Mouse (Mus musculus): ENCODE data around the gene Ap2m1. TPM values are rescaled to one million over a fixed set of nuclear protein-coding genes. Genes with fewer than 3 reads are reported as not detected.
A peak's percentile ranks its signal among the peaks of the same experiment; 100 is the strongest.
"Not testable (repeated sequence)": the region's sequence is repeated elsewhere in the genome, so short reads cannot be mapped to it uniquely, and the experiment has no call there.

The Ap2m1 gene
- polyA plus RNA-seq (2017; shearing (Covaris generic)), result 100 to 1,000 TPM; 452 to 618 TPM

DNA sequence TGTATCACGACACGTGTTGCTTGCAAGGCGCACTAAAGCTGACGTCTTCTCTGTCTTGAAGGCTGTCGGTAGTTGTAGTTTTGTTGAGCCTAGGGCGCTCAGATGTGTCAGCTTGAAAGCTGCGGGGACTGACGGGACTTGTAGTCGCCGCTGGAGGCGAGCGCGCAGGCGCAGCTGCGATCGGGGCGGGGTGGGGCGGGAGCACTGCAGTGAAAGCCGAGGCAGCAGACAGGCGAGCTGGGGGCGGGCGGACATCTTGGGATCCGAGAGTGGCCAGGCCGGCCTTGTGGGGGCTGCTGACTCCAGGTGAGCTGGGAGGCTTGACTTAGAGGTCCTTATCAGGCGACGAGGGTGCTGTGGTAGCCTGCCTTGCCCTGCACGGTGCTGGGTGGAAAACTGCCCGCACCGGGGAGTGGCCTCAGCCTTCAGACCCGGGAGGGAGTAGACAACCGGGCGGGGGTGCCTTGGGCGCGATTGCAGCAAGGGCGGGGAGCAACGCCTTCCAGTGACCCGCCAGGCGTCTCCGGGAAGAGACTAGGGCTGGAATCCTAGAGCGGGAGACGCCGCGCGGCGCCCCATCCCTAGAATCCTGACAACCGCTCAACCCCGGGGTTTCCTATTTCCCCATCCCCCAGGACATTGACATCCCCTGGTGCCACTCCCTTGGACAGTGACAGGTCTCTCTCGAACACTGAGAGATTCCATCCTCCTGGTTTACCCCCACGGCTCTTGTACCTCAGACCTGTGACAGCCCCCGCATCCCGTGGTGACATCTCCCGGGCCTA lies at the start of gene Ap2m1:
Gene Ap2m1, plus strand, starts transcription at position 183 of the 785 bp plus-strand sequence.
- ATAC-seq, result peak; percentile 99

DNA sequence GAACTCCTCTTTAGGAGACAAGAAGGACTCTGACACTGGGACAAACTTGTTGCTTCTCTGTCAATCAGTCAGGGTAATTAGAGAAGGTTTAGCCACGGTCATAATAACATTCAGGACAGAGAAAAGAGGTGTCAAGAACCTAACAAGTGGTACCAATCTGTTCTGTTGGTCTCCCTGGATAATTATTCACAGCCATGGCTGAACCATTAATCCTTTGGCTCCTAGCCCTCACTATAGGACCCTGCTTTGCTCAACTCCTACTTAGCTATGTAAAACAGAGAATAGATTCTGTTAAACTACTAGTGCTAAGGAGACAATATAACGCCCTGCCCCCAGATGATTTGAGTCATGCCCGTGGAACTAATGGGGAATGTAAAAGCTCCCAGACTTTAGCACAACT lies 49.2 kb upstream of the Ap2m1 start:
- no peak for ATAC-seq

DNA sequence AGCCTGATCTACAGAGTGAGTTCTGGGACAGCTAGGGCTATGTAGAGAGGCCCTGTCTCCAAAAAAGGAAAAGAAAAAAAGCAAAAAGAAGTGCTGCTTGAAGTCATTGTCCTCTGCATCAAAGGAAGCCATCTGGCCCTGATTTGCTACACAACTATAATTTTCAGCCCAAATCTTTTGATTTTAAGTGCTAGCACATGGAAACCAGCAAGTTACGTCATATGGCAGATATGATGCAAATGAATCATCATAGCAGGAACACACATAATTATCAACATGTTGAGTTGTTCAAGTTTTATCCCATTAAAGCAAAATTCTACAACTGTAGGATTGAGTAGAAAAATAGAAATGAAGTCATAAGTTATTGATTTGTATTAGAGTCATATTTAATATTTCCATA lies 47.1 kb upstream of the Ap2m1 start:
- ATAC-seq, result no peak

GRCm38 (mm10) chr16:20488751-20489150 lies 46.5 kb upstream of the Ap2m1 start:
- not testable (repeated sequence) for ATAC-seq

- ATAC-seq, result no peak
Observed at GRCm38 (mm10) chr16:20489233-20489632, 46.0 kb upstream of the Ap2m1 start.

GRCm38 (mm10) chr16:20490581-20490980 lies 44.7 kb upstream of the Ap2m1 start:
- ATAC-seq, result no peak

- no peak for ATAC-seq
Observed at GRCm38 (mm10) chr16:20491301-20491700, 44.0 kb upstream of the Ap2m1 start.

DNA sequence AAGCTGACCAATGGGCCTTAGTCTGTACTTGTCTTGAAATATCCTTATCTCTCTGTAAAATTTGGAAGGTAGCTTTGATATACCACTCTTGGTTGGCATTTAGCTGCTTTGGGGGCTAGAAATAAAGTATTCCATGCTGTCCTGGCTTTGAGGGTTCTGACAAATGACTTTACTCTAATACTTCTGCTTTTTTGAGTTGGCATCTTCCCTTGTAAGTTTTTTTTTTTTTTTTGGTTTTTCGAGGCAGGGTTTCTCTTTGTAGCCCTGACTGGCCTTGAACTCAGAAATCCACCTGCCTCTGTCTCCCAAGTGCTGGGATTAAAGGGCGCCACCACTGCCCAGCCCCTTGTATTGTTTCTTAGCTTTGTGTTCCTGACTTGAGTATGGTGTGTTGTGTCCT lies 41.8 kb upstream of the Ap2m1 start:
- ATAC-seq, result no peak

- ATAC-seq, result peak; percentile 76
Observed at GRCm38 (mm10) chr16:20496671-20497600, 38.3 kb upstream of the Ap2m1 start.

DNA sequence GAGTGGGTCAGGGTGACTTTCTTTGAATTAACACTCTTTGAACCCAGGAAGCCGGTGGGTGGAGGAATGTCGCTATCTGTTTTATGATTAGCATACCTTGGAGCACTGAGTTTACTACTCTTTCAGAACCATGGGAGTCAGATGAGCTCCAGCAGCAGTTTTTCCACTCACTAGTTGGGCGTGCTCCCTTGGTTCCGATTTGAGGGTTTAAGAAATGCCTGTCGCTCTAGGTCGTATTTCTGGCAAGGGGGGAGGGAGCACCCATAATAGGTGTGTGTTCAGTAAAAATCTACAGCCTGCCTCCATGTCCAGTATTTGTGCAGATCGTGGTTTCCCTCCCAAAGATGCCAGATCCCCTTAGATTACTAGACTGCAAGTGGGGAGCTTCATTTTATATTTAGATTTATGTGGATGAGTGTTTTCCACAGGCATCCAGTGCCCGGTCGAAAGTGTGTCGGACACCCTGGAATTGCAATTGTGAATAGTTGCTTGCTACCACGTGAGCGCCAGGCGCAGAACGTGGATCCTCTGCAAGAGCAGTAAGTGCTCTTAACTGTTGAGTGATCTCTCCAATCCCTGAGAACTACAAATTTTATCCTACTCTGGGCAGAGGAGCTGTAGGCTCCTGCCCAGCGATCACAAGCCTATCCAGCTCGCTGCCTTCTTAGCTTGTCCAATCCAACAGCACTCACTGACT lies 37.1 kb upstream of the Ap2m1 start:
- no peak for ATAC-seq

DNA sequence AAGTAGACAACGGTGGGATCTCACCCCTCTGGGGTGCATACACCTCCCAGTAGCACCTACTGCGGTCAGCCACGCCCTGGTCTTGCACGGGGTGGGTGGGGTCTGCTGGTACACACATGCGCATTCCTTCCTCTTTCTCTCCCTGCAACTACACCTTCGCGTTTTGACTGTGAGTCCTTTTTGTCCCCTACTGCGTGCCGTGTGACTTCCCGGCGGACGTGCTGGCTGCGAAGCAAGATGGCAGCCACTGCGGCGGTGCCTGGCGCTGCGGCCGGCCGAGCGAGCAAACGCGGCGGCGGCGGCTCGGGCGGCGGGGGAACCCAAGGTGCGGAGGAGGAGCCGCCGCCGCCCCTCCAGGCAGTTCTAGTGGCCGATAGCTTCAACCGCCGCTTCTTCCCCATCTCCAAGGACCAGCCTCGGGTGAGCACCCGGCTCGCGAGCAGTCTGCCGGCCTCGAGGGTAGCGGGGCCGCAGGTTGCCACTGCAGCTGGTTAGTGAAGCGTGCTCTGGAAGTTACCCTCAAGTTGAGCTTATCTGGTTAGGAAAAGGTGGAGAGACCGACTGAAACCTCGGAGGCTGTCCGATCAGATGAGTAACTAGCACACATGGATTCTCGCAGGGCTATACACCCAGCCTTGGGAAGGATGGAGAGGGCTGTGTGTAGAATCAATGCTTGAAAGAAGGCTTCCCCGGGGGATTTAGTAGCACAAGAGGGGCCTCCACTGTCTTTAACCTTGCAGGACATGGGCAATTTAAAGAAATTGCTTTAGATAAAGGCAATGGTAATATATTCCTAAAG lies 36.4 kb upstream of the Ap2m1 start, which contains the start of gene Eif2b5:
Gene Eif2b5, plus strand, starts transcription at position 141 of the 799 bp plus-strand sequence.
- peak; percentile 89 for ATAC-seq

DNA sequence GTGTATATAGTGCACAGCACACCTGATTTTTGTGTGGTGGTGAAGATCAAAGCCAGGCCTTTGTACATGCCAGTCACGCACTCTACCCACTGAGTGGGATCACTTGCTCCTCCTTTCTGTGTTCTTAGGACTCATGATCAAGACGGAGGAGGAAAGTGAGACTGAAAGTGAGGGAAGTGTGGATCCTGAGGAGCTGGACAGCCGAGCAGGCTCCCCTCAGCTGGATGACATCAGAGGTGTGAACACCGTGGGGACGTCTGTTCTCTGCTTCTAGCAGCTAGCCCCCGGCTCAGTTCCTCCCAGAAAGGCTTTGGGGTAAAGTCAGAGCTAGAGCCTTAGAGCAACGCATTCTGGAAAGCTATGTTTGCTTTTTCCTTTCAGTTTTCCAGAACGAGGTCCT lies 29.3 kb upstream of the Ap2m1 start:
- no peak for ATAC-seq

- no peak for ATAC-seq
Observed at GRCm38 (mm10) chr16:20509349-20509748, 25.9 kb upstream of the Ap2m1 start.

- ATAC-seq, result no peak
Observed at GRCm38 (mm10) chr16:20511277-20511847, 23.9 kb upstream of the Ap2m1 start.

DNA sequence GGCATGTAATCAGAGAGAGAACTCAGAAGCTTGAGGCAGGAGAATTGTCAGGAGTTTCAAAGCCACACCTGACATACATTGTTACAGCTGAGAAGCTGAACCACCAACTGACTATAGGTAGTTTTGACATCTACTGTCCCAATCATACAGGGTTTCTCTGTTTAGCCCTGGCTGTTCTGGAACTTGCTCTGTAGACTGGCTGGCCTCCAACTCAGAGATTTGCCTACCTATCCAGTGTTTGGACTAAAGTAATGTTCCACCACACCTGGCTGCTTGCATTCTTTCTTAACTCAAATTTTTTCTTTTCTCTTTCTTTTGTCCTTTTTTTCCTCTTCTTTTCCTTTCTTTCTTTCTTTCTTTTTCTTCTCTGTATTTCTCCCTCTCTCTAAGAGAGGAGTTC lies 19.2 kb upstream of the Ap2m1 start:
- no peak for ATAC-seq

DNA sequence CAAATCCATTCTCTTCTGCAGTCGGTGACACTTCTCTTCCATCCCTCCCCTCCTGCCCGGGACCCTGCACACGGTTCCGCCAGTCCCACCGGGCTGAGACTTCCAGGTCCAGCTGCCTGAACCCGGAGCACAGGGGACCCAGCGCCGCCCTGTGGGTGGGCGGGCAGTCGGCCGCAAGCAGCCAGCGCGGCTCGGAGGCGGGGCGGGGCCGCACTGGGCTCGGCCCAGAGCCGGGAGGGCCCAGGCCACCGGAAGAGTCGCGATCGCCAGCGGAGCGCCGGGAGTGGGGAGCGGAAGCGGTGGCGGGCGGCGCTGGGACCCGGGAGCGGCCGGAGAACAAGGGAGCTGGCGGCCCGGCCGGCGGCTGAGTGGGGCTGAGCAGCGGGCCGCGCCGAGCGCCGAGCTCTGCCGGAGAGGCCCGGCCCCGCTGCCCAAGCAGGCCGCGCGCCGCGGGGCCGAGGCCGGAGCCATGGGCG lies 18.5 kb upstream of the Ap2m1 start, which contains the start of gene Dvl3:
Gene Dvl3, plus strand, starts transcription at position 257 of the 476 bp plus-strand sequence.
- peak; percentile 80 for ATAC-seq

- ATAC-seq, result peak; percentile 48
Observed at GRCm38 (mm10) chr16:20517216-20517615, 18.1 kb upstream of the Ap2m1 start.

- ATAC-seq, result peak; percentile 25
Observed at GRCm38 (mm10) chr16:20517701-20518374, 17.4 kb upstream of the Ap2m1 start.

DNA sequence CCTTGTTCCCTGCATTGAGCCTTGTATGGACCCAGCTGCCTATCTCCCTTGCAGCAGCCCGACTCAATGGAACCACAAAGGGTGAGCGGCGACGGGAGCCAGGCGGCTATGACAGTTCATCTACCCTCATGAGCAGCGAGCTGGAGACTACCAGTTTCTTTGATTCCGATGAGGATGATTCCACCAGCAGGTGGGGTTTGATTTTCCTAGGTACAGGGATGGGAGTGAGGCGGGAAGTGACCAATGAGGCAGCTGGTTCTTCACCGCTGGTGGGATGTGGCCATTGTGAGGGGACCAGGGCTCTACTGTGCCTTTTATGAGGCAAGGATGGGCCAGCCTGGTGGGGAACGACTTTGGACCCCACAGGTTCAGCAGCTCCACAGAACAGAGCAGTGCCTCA lies 11.4 kb upstream of the Ap2m1 start:
- ATAC-seq, result no peak

DNA sequence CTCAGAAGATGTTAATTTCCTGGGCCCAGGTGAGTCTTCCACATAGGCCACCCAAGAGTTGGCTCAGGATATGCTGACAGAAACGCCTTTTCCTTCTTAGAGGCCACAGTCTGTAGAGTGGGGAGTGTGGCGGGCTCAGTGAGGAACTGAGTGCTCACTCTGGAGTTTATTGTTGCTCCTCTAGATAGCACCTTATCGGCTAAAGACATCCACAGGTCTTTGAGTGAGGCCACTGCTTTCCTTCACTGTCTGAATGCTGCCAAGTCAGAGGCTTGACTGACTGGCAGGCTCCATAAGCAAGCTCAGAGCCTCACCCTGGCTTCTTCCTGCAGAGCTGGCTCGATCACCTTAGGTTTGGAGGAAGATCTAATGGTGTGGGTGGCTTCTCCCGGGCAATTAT lies 6.5 kb upstream of the Ap2m1 start:
- no peak for ATAC-seq

- ATAC-seq, result no peak
Observed at GRCm38 (mm10) chr16:20529375-20529774, 5.9 kb upstream of the Ap2m1 start.

Measured in CD4-positive, CD25-positive, alpha-beta regulatory T cell, adult 4 months (primary cell).